Mouse (Mus musculus) liver, embryonic 14.5 days (tissue): Measurements from ENCODE around the gene Btbd16.

ENCODE experiments used
- CTCF ChIP-seq: IDR thresholded peaks from 2 replicates; pipeline ENCODE4 v1.5.1; 2016; ENCODE audit warnings: antibody characterized with exemption, low read depth, control low read depth
- EP300 ChIP-seq: IDR thresholded peaks from 2 replicates; pipeline ENCODE4 v1.6.1; 2016; ENCODE audit warnings: antibody characterized with exemption, low read depth

GRCm38 (mm10) chr7:130828475-130828874 lies 54.6 kb downstream of the Btbd16 start:
- TF ChIP-seq EP300: no peak
- TF ChIP-seq CTCF: no peak
